Mouse (Mus musculus): ENCODE data around the gene Csrnp1. TPM values are rescaled to one million over a fixed set of nuclear protein-coding genes. Genes with fewer than 3 reads are reported as not detected.

Csrnp1 gene
- total RNA-seq, 2 experiments from 2014 or later: 3.0 to 11.0 TPM

Other genes starting within 250 kb of the Csrnp1 start
- gene Scn11a, start 159.2 kb downstream of the Csrnp1 start, total RNA-seq (2021): not detected
- gene Wdr48, start 89.8 kb downstream of the Csrnp1 start, total RNA-seq (2021): 10 to 100 TPM; 11.0 to 12.1 TPM
- 10 to 100 TPM; 14.5 to 15.3 TPM for gene Gorasp1, start 47.1 kb downstream of the Csrnp1 start, total RNA-seq (2021)
- not detected for gene Ttc21a, start 47.1 kb downstream of the Csrnp1 start, total RNA-seq (2021)
- gene Xirp1, start 38.9 kb upstream of the Csrnp1 start, total RNA-seq (2021): 100 to 1,000 TPM in 1 of 2 experiments, 10 to 100 TPM in 1; 96.9 to 125 TPM
- gene Cx3cr1, start 85.2 kb upstream of the Csrnp1 start, total RNA-seq (2021): under 1 TPM; 0.28 to 0.52 TPM
- not detected for gene Ccr8, start 107.5 kb upstream of the Csrnp1 start, total RNA-seq (2021)
- gene Slc25a38, start 125.7 kb upstream of the Csrnp1 start, total RNA-seq (2021): 1 to 10 TPM; 7.8 to 9.2 TPM
- 100 to 1,000 TPM; 366 to 400 TPM for gene Rpsa, start 143.0 kb upstream of the Csrnp1 start, total RNA-seq (2021)
- not detected for gene Mobp, start 165.0 kb upstream of the Csrnp1 start, total RNA-seq (2021)